Comparison of ENCODE assay signal across 11 mouse cellular contexts in genomic region chr3:141936594-141937272, GRCm38 (mm10).
A peak's percentile ranks its signal among the peaks of the same experiment; 100 is the strongest.
DNase-seq lines count a peak whose midpoint lies in the region; ATAC-seq lines count a peak whose summit lies in the region.
"Had no signal": no experiment of that assay in that cellular context is flagged by ENCODE, and none has a peak within 500 bp of the region (broad histone marks: within the 10 kb centered on the region; RNA-seq: fewer than 3 reads in every experiment).

No protein-coding gene starts in this region.

- H3K4me3 ChIP-seq in intestine, embryonic 14.5 days (ENCODE audit: low read depth, low read length): no peak overlapping the region
- H3K4me3 ChIP-seq in intestine, embryonic 16.5 days (ENCODE audit: low read length): no peak overlapping the region
- peak overlapping the region; percentile 5; the same call in 1 of the 2 replicates for H3K4me3 ChIP-seq in hindbrain, embryonic 13.5 days
- H3K4me3 ChIP-seq in neural tube, embryonic 13.5 days: peak overlapping the region; percentile 17

- no peak for DNase-seq in intestine, embryonic 14.5 days (ENCODE audit: low spot score)
- peak; percentile 80 for DNase-seq in embryo, embryonic 10 days (ENCODE audit: low spot score)
- DNase-seq in adrenal gland, postnatal 36 days: no peak
- no peak for DNase-seq in yolk sac, embryonic 10.5 days (ENCODE audit: low spot score)
- DNase-seq: heart, postnatal 10 days; spleen, adult 18-20 months had no signal

- H3K36me3 ChIP-seq in intestine, embryonic 14.5 days (ENCODE audit: control insufficient read depth, insufficient read depth, low read length): no peaks in the 10 kb centered on the region
- H3K36me3 ChIP-seq in intestine, embryonic 16.5 days (ENCODE audit: control insufficient read depth, insufficient read depth, low read length): no peaks in the 10 kb centered on the region
- H3K36me3 ChIP-seq in hindbrain, embryonic 13.5 days: no peaks in the 10 kb centered on the region
- no peaks in the 10 kb centered on the region for H3K36me3 ChIP-seq in neural tube, embryonic 13.5 days

- no peak overlapping the region for H3K27ac ChIP-seq in intestine, embryonic 14.5 days (ENCODE audit: low read depth)
- H3K27ac ChIP-seq in intestine, embryonic 16.5 days (ENCODE audit: low read length): no peak overlapping the region
- H3K27ac ChIP-seq in hindbrain, embryonic 13.5 days: peak overlapping the region; percentile 66
- H3K27ac ChIP-seq in neural tube, embryonic 13.5 days (replicated peaks): peak overlapping the region; percentile 81

- no peak for ATAC-seq in intestine, embryonic 14.5 days (replicated peaks; ENCODE audit: low FRiP score, low TSS enrichment, low read depth)
- ATAC-seq in intestine, embryonic 16.5 days: no peak
- ATAC-seq in hindbrain, embryonic 13.5 days (ENCODE audit: low FRiP score): peak; percentile 85
- ATAC-seq in neural tube, embryonic 13.5 days (ENCODE audit: low read depth): peak; percentile 93
- no peak for ATAC-seq in megakaryocyte-erythroid progenitor cell, adult 5-6 weeks (replicated peaks; ENCODE audit: low FRiP score, low TSS enrichment, poor library complexity, severe bottlenecking)

- WGBS in intestine, embryonic 14.5 days: 29% methylated on average over 16 of the region's 16 CpGs
- 43% methylated on average over 16 of the region's 16 CpGs for WGBS in intestine, embryonic 16.5 days
- 5% methylated on average over 16 of the region's 16 CpGs for WGBS in hindbrain, embryonic 13.5 days
- WGBS in neural tube, embryonic 13.5 days: 6% methylated on average over 16 of the region's 16 CpGs

- no peaks in the 10 kb centered on the region for H3K9me3 ChIP-seq in intestine, embryonic 14.5 days (ENCODE audit: control insufficient read depth, low read length)
- no peaks in the 10 kb centered on the region for H3K9me3 ChIP-seq in intestine, embryonic 16.5 days (ENCODE audit: control insufficient read depth, low read length)
- no peaks in the 10 kb centered on the region for H3K9me3 ChIP-seq in hindbrain, embryonic 13.5 days
- no peaks in the 10 kb centered on the region for H3K9me3 ChIP-seq in neural tube, embryonic 13.5 days

- H3K27me3 ChIP-seq in intestine, embryonic 14.5 days (replicated peaks; ENCODE audit: control insufficient read depth, insufficient read depth, low read length): no peaks in the 10 kb centered on the region
- no peaks in the 10 kb centered on the region for H3K27me3 ChIP-seq in intestine, embryonic 16.5 days (replicated peaks; ENCODE audit: control insufficient read depth, insufficient read depth, low read length)
- H3K27me3 ChIP-seq in hindbrain, embryonic 13.5 days: no peaks in the 10 kb centered on the region
- no peaks in the 10 kb centered on the region for H3K27me3 ChIP-seq in neural tube, embryonic 13.5 days
- H3K27me3 ChIP-seq: CH12.LX had no signal

- no peaks in the 10 kb centered on the region for H3K4me1 ChIP-seq in intestine, embryonic 14.5 days (replicated peaks; ENCODE audit: control insufficient read depth, insufficient read depth, low read length)
- H3K4me1 ChIP-seq in intestine, embryonic 16.5 days (ENCODE audit: control insufficient read depth, insufficient read depth, low read length): no peaks in the 10 kb centered on the region
- H3K4me1 ChIP-seq in hindbrain, embryonic 13.5 days (replicated peaks): peaks cover 42% of the 10 kb centered on the region
- H3K4me1 ChIP-seq in neural tube, embryonic 13.5 days (replicated peaks): peaks cover 46% of the 10 kb centered on the region

- peak overlapping the region; percentile 24 for H3K4me2 ChIP-seq in intestine, embryonic 14.5 days (ENCODE audit: low read length)
- H3K4me2 ChIP-seq in intestine, embryonic 16.5 days (ENCODE audit: low read depth, low read length): no peak overlapping the region
- peak overlapping the region; percentile 41 for H3K4me2 ChIP-seq in hindbrain, embryonic 13.5 days
- peak overlapping the region; percentile 49 for H3K4me2 ChIP-seq in neural tube, embryonic 13.5 days

- H3K9ac ChIP-seq in intestine, embryonic 14.5 days (ENCODE audit: low read length): no peak overlapping the region
- H3K9ac ChIP-seq in intestine, embryonic 16.5 days (ENCODE audit: low read depth, low read length): no peak overlapping the region
- peak overlapping the region; percentile 51; the same call in 1 of the 2 replicates for H3K9ac ChIP-seq in hindbrain, embryonic 13.5 days
- 0 out of 2 replicates have a peak overlapping the region, but pooled peaks have one; percentile 43 for H3K9ac ChIP-seq in neural tube, embryonic 13.5 days

Comparison
In these comparisons a context has a peak if more than half of its experiments do, and no peak if none do; other contexts are left out.
1. ATAC-seq: peak in hindbrain, embryonic 13.5 days (single experiment) and neural tube, embryonic 13.5 days (single experiment); none in intestine, embryonic 14.5 days (single experiment), intestine, embryonic 16.5 days (single experiment) and megakaryocyte-erythroid progenitor cell, adult 5-6 weeks (single experiment).
2. H3K27ac ChIP-seq: peak in hindbrain, embryonic 13.5 days (single experiment) and neural tube, embryonic 13.5 days (single experiment); none in intestine, embryonic 14.5 days (single experiment) and intestine, embryonic 16.5 days (single experiment).
3. H3K4me3 ChIP-seq: peak in hindbrain, embryonic 13.5 days (single experiment) and neural tube, embryonic 13.5 days (single experiment); none in intestine, embryonic 14.5 days (single experiment) and intestine, embryonic 16.5 days (single experiment).
4. H3K9ac ChIP-seq: peak in hindbrain, embryonic 13.5 days (single experiment) and neural tube, embryonic 13.5 days (single experiment); none in intestine, embryonic 14.5 days (single experiment) and intestine, embryonic 16.5 days (single experiment).